Mouse (Mus musculus) myocyte (in vitro differentiated cells): ENCODE results near the gene Atp6v1e2. TPM values are rescaled to one million over a fixed set of nuclear protein-coding genes. Genes with fewer than 3 reads are reported as not detected.

Source experiments
- H3K27me3 ChIP-seq: one replicate; pipeline ENCODE4 v1.6.1; 2011; ENCODE audit not compliant: control insufficient read depth, insufficient read depth, insufficient read length
- H3K36me3 ChIP-seq: one replicate; pipeline ENCODE4 v1.6.1; 2011; ENCODE audit not compliant: control insufficient read depth, insufficient read depth
- H3K4me2 ChIP-seq: one replicate; pipeline ENCODE4 v1.6.1; 2011; ENCODE audit warnings: low read depth, control low read depth
- H3K4me3 ChIP-seq: one replicate; pipeline ENCODE4 v1.5.1; 2011; ENCODE audit warnings: mild to moderate bottlenecking, control low read depth, moderate library complexity
- H3K79me2 ChIP-seq: one replicate; pipeline ENCODE4 v1.6.1; 2011; ENCODE audit not compliant: control insufficient read depth, insufficient read depth
- H3ac ChIP-seq: one replicate; pipeline ENCODE4 v1.6.1; 2011; ENCODE audit not compliant: control insufficient read depth, insufficient read length
- CEBPB ChIP-seq: IDR thresholded peaks from 2 replicates; pipeline ENCODE4 v1.6.1; 2011; ENCODE audit warnings: mild to moderate bottlenecking, moderate library complexity; ENCODE audit not compliant: poor library complexity, insufficient read depth, severe bottlenecking
- E2F4 ChIP-seq: IDR thresholded peaks from one replicate; pipeline ENCODE4 v1.6.1; 2011; ENCODE audit warnings: mild to moderate bottlenecking, control low read depth, moderate library complexity; ENCODE audit not compliant: insufficient read depth
- MAX ChIP-seq: IDR thresholded peaks from one replicate; pipeline ENCODE4 v1.6.1; 2011; ENCODE audit warnings: low read depth, mild to moderate bottlenecking, control low read depth
- MYOD1 ChIP-seq, 3 experiments: IDR thresholded peaks; one replicate each; pipeline ENCODE4 v1.6.1; 2011; ENCODE audit warnings: control low read depth in 2 of 3, low read depth in 2 of 3, mild to moderate bottlenecking in 2 of 3, moderate library complexity in 1 of 3; ENCODE audit not compliant: insufficient read length in 2 of 3, control insufficient read depth in 1 of 3
- MYOG ChIP-seq, 3 experiments: IDR thresholded peaks; one replicate each; pipeline ENCODE4 v1.6.1; 2011; ENCODE audit warnings: control low read depth in 2 of 3, low read depth in 2 of 3, mild to moderate bottlenecking in 2 of 3; ENCODE audit not compliant: insufficient read length in 2 of 3, control insufficient read depth in 1 of 3, insufficient read depth in 1 of 3
- POLR2A ChIP-seq: IDR thresholded peaks from one replicate; pipeline ENCODE4 v1.6.1; 2011; ENCODE audit warnings: low read depth, mild to moderate bottlenecking, control low read depth, moderate library complexity; ENCODE audit not compliant: insufficient read length
- POLR2AphosphoS2 ChIP-seq: IDR thresholded peaks from one replicate; pipeline ENCODE4 v1.6.1; 2011; ENCODE audit warnings: low read depth, control low read depth; ENCODE audit not compliant: insufficient read length
- REST ChIP-seq: IDR thresholded peaks from one replicate; pipeline ENCODE4 v1.6.1; 2011; ENCODE audit warnings: mild to moderate bottlenecking, control low read depth, moderate library complexity; ENCODE audit not compliant: insufficient read depth, insufficient read length
- SRF ChIP-seq: IDR thresholded peaks from one replicate; pipeline ENCODE4 v1.6.1; 2011; ENCODE audit warnings: low read depth; ENCODE audit not compliant: control insufficient read depth, insufficient read length
- TCF12 ChIP-seq: IDR thresholded peaks from one replicate; pipeline ENCODE4 v1.6.1; 2011; ENCODE audit warnings: mild to moderate bottlenecking, control low read depth; ENCODE audit not compliant: poor library complexity, insufficient read depth, severe bottlenecking
- TCF3 ChIP-seq: IDR thresholded peaks from one replicate; pipeline ENCODE4 v1.6.1; 2011; ENCODE audit warnings: low read depth, control low read depth; ENCODE audit not compliant: insufficient read length
- USF1 ChIP-seq: IDR thresholded peaks from one replicate; pipeline ENCODE4 v1.6.1; 2011; ENCODE audit warnings: low read depth, mild to moderate bottlenecking, control low read depth, moderate library complexity
- polyA plus RNA-seq: library from polyadenylated mRNA; unstranded; fragments of >200 nt; fragmentation: generic; extraction: Trizol; gene quantifications from one replicate; pipeline ENCODE4 v1.2.1, GENCODE M21; 2012; ENCODE audit warnings: missing spikeins

Atp6v1e2 gene
- polyA plus RNA-seq, 1 experiment = not detected

- H3K4me3 ChIP-seq = no peak overlapping the region
- no peak overlapping the region for H3K4me2 ChIP-seq
- no peaks in the 10 kb centered on the region for H3K79me2 ChIP-seq
- no peak for TF ChIP-seq TCF3
- TF ChIP-seq POLR2AphosphoS2 = no peak
- TF ChIP-seq TCF12 = no peak
- TF ChIP-seq REST = no peak
- TF ChIP-seq MYOG (IDR thresholded peaks at IDR 0.05; ENCODE audit: control insufficient read depth in 1 of 3, insufficient read depth in 1 of 3, insufficient read length in 2 of 3, low read depth in 2 of 3) = no peak
- TF ChIP-seq MYOD1 (IDR thresholded peaks at IDR 0.05; ENCODE audit: control insufficient read depth in 1 of 3, insufficient read length in 2 of 3, low read depth in 2 of 3) = no peak
- no peak for TF ChIP-seq USF1
- no peak for TF ChIP-seq E2F4
- no peak for TF ChIP-seq MAX
- H3K36me3 ChIP-seq = no peaks in the 10 kb centered on the region
- H3K27me3 ChIP-seq = peaks cover 5% of the 10 kb centered on the region
- H3ac ChIP-seq = no peak overlapping the region
These were observed 20.9 kb downstream of the Atp6v1e2 start for GRCm38 (mm10) chr17:86926836-86927235.

GRCm38 (mm10) chr17:86924679-86925078 is 23.0 kb downstream of the Atp6v1e2 start:
- H3K4me2 ChIP-seq = no peak overlapping the region
- H3K27me3 ChIP-seq = peaks cover 5% of the 10 kb centered on the region
- H3K79me2 ChIP-seq = no peaks in the 10 kb centered on the region
- H3K4me3 ChIP-seq = no peak overlapping the region
- H3ac ChIP-seq = no peak overlapping the region
- TF ChIP-seq MYOD1 (IDR thresholded peaks at IDR 0.05; ENCODE audit: control insufficient read depth in 1 of 3, insufficient read length in 2 of 3, low read depth in 2 of 3) (no peak), POLR2AphosphoS2 (no peak), TCF12 (no peak), POLR2A (no peak)
- H3K36me3 ChIP-seq = no peaks in the 10 kb centered on the region

DNA sequence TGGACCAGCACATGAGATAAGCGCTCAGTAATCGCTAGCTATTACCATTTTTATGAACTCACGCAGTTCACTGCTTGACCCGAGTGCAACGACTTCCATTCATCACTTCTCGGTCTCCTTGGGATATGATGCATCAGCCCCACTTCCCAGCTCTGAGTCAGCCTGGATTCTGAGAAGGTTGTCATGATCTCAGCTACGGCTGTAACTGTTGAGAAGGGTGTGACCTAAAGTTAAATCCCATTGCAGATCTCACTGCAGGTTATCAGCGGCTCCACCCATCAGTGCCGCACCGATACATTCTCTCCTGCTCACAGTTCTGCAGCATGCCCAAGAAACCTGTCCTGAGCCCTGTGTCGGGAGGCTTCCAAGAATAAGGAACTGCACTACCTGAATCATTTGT is 28.0 kb downstream of the Atp6v1e2 start:
- no peaks in the 10 kb centered on the region for H3K79me2 ChIP-seq
- no peak overlapping the region for H3ac ChIP-seq
- H3K36me3 ChIP-seq = no peaks in the 10 kb centered on the region
- no peak overlapping the region for H3K4me3 ChIP-seq
- no peak overlapping the region for H3K4me2 ChIP-seq
- TF ChIP-seq TCF12 (no peak), CEBPB (no peak), SRF (no peak), TCF3 (no peak), POLR2A (no peak), USF1 (no peak), POLR2AphosphoS2 (no peak), MYOG (IDR thresholded peaks at IDR 0.05; ENCODE audit: control insufficient read depth in 1 of 3, insufficient read depth in 1 of 3, insufficient read length in 2 of 3, low read depth in 2 of 3) (no peak), MYOD1 (IDR thresholded peaks at IDR 0.05; ENCODE audit: control insufficient read depth in 1 of 3, insufficient read length in 2 of 3, low read depth in 2 of 3) (no peak), MAX (no peak), E2F4 (no peak)
- H3K27me3 ChIP-seq = peaks cover 3% of the 10 kb centered on the region

DNA sequence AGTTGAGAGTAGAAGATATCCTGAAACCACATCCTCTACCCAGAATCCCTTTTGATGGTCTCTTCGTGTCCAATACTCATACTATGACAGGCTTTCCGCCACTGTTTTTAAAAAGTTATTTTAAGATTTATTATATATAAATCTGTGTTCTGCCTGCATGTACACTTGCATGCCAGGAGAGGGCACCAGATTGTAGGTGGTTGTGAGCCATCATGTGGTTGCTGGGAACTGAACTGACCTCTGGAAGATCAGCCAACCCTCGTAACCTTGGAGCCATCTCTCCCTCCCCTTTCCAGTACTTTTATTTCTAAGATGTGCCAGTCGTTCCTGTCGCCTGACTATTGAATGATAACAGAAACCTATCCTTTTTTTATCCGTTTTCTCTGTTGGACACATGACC is 28.9 kb downstream of the Atp6v1e2 start:
- Histone ChIP-seq H3K4me3 (no peak overlapping the region), H3K4me2 (no peak overlapping the region), H3K36me3 (no peaks in the 10 kb centered on the region), H3K27me3 (no peaks in the 10 kb centered on the region), H3K79me2 (no peaks in the 10 kb centered on the region), H3ac (no peak overlapping the region)
- no peak for TF ChIP-seq REST
- TF ChIP-seq POLR2A = no peak
- TF ChIP-seq TCF12 = no peak
- no peak for TF ChIP-seq CEBPB
- no peak for TF ChIP-seq MYOD1 (IDR thresholded peaks at IDR 0.05; ENCODE audit: control insufficient read depth in 1 of 3, insufficient read length in 2 of 3, low read depth in 2 of 3)
- TF ChIP-seq E2F4 = no peak
- TF ChIP-seq TCF3 = no peak
- TF ChIP-seq MAX = no peak
- no peak for TF ChIP-seq MYOG (IDR thresholded peaks at IDR 0.05; ENCODE audit: control insufficient read depth in 1 of 3, insufficient read depth in 1 of 3, insufficient read length in 2 of 3, low read depth in 2 of 3)
- TF ChIP-seq SRF = no peak
- no peak for TF ChIP-seq POLR2AphosphoS2
- no peak for TF ChIP-seq USF1

DNA sequence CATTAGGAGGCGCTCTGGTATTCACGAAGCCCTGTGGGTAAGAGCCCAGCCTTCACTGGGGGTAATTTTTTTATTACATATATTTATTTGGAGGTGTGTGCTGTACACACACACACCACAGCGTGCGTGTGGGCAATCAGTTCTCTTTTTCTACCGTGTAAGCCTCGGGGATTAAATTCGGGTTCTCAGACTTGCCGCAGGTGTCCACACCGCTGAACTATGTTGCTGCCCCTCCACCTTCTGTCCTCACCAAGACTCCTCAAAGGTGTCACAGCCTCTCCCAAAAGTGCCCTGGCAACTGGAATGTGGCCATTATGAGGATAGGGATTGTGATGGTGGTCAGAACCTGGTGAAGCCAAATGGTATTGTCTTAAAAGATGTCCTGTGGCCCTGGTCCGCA is 30.6 kb downstream of the Atp6v1e2 start, which contains the start of gene Tmem247:
Tmem247 (plus strand) TSS at position 301 of the 400 bp plus-strand sequence.
- no peak within 1 kb of the TSS for H3K4me2 ChIP-seq
- H3K36me3 ChIP-seq = no peaks in the 10 kb centered on the region
- no peak within 1 kb of the TSS for H3K4me3 ChIP-seq
- H3K79me2 ChIP-seq = no peaks in the 10 kb centered on the region
- no peaks in the 10 kb centered on the region for H3K27me3 ChIP-seq
- no peak within 1 kb of the TSS for H3ac ChIP-seq
- no peak for TF ChIP-seq CEBPB
- TF ChIP-seq MYOG (IDR thresholded peaks at IDR 0.05; ENCODE audit: control insufficient read depth in 1 of 3, insufficient read depth in 1 of 3, insufficient read length in 2 of 3, low read depth in 2 of 3) = no peak
- no peak for TF ChIP-seq MAX
- TF ChIP-seq POLR2A = no peak
- no peak for TF ChIP-seq MYOD1 (IDR thresholded peaks at IDR 0.05; ENCODE audit: control insufficient read depth in 1 of 3, insufficient read length in 2 of 3, low read depth in 2 of 3)
- TF ChIP-seq TCF3 = no peak
- no peak for TF ChIP-seq REST
- no peak for TF ChIP-seq POLR2AphosphoS2
- no peak for TF ChIP-seq E2F4
- TF ChIP-seq TCF12 = no peak
- TF ChIP-seq SRF = no peak
- no peak for TF ChIP-seq USF1
